Mouse (Mus musculus): Measurements from ENCODE around the gene Slc4a5.
"Not testable (repeated sequence)": the region's sequence is repeated elsewhere in the genome, so short reads cannot be mapped to it uniquely, and the experiment has no call there.

Slc4a5 gene

GRCm38 (mm10) chr6:83309017-83309416 is 89.4 kb downstream of the Slc4a5 start:
- peak; percentile 50 for DNase-seq (ENCODE audit: low read depth, low spot score)

GRCm38 (mm10) chr6:83311206-83311605 is 91.6 kb downstream of the Slc4a5 start:
- DNase-seq (ENCODE audit: low read depth, low spot score), result peak; percentile 19

- DNase-seq (ENCODE audit: low read depth, low spot score), result no peak
Measured at GRCm38 (mm10) chr6:83312021-83312420, 92.4 kb downstream of the Slc4a5 start.

- peak; percentile 83 for DNase-seq (ENCODE audit: low read depth, low spot score)
Measured at GRCm38 (mm10) chr6:83312514-83312913, 92.9 kb downstream of the Slc4a5 start.

- DNase-seq (ENCODE audit: low read depth, low spot score), result no peak
Measured at GRCm38 (mm10) chr6:83315293-83315692, 95.7 kb downstream of the Slc4a5 start.

- no peak for DNase-seq (ENCODE audit: low read depth, low spot score)
Measured at GRCm38 (mm10) chr6:83316022-83316421, 96.4 kb downstream of the Slc4a5 start.

- DNase-seq (ENCODE audit: low read depth, low spot score), result peak; percentile 93
Measured at GRCm38 (mm10) chr6:83317108-83317741, 97.6 kb downstream of the Slc4a5 start.

GRCm38 (mm10) chr6:83321927-83322326 is 102.3 kb downstream of the Slc4a5 start:
- peak; percentile 27 for DNase-seq (ENCODE audit: low read depth, low spot score)

GRCm38 (mm10) chr6:83322794-83323193 is 103.2 kb downstream of the Slc4a5 start:
- DNase-seq (ENCODE audit: low read depth, low spot score), result no peak

- DNase-seq (ENCODE audit: low read depth, low spot score), result no peak
Measured at GRCm38 (mm10) chr6:83323652-83324419, 104.2 kb downstream of the Slc4a5 start.

GRCm38 (mm10) chr6:83325525-83326393 is 106.1 kb downstream of the Slc4a5 start, which contains the start of the genes Mthfd2 and Mob1a:
TSS of gene Mthfd2 (minus strand) at chr6:83325908.
TSS of gene Mob1a (plus strand) at chr6:83326016.
- peak; percentile 96 for DNase-seq (ENCODE audit: low read depth, low spot score)

GRCm38 (mm10) chr6:83326394-83326736 is 106.7 kb downstream of the Slc4a5 start:
- no peak for DNase-seq (ENCODE audit: low read depth, low spot score)

- peak; percentile 51 for DNase-seq (ENCODE audit: low read depth, low spot score)
Measured at GRCm38 (mm10) chr6:83326761-83327160, 107.1 kb downstream of the Slc4a5 start.

GRCm38 (mm10) chr6:83327591-83328190 is 108.1 kb downstream of the Slc4a5 start:
- DNase-seq (ENCODE audit: low read depth, low spot score), result no peak

GRCm38 (mm10) chr6:83341387-83341786 is 121.8 kb downstream of the Slc4a5 start:
- no peak for DNase-seq (ENCODE audit: low read depth, low spot score)

- DNase-seq (ENCODE audit: low read depth, low spot score), result no peak
Measured at GRCm38 (mm10) chr6:83342957-83343356, 123.3 kb downstream of the Slc4a5 start.

GRCm38 (mm10) chr6:83345285-83345684 is 125.7 kb downstream of the Slc4a5 start:
- DNase-seq (ENCODE audit: low read depth, low spot score), result not testable (repeated sequence)

GRCm38 (mm10) chr6:83347916-83348315 is 128.3 kb downstream of the Slc4a5 start:
- no peak for DNase-seq (ENCODE audit: low read depth, low spot score)

- DNase-seq (ENCODE audit: low read depth, low spot score), result no peak
Measured at GRCm38 (mm10) chr6:83348873-83349272, 129.2 kb downstream of the Slc4a5 start, which contains the start of gene Bola3. TSS of gene Bola3 (plus strand) at chr6:83349147.

- DNase-seq (ENCODE audit: low read depth, low spot score), result peak; percentile 86
Measured at GRCm38 (mm10) chr6:83349274-83349958, 129.8 kb downstream of the Slc4a5 start.

- DNase-seq (ENCODE audit: low read depth, low spot score), result no peak
Measured at GRCm38 (mm10) chr6:83350172-83350571, 130.5 kb downstream of the Slc4a5 start.
